Mouse (Mus musculus) ES-Bruce4 (cell line): Measurements from ENCODE around the gene Eif1ax. TPM values are rescaled to one million over a fixed set of nuclear protein-coding genes. Genes with fewer than 3 reads are reported as not detected.

Experiments
- H3K27ac ChIP-seq: 2 replicates; pipeline ENCODE4 v1.5.1; 2012; ENCODE audit warnings: low read length, inconsistent platforms; ENCODE audit not compliant: insufficient read depth
- H3K27me3 ChIP-seq: 2 replicates; pipeline ENCODE4 v1.6.1; 2012; ENCODE audit warnings: mild to moderate bottlenecking, low read length, inconsistent platforms; ENCODE audit not compliant: control insufficient read depth, poor library complexity, insufficient read depth, severe bottlenecking
- H3K36me3 ChIP-seq: 2 replicates; pipeline ENCODE4 v1.6.1; 2012; ENCODE audit warnings: inconsistent platforms, mild to moderate bottlenecking, low read length, moderate library complexity; ENCODE audit not compliant: control insufficient read depth, poor library complexity, insufficient read depth, severe bottlenecking
- H3K4me1 ChIP-seq: one replicate; pipeline ENCODE4 v1.8.1; 2011; ENCODE audit warnings: low read length; ENCODE audit not compliant: control insufficient read depth, insufficient read depth
- H3K4me3 ChIP-seq: 2 replicates; pipeline ENCODE4 v1.5.1; 2011; ENCODE audit warnings: low read depth, mild to moderate bottlenecking, low read length
- H3K9ac ChIP-seq: 2 replicates; pipeline ENCODE4 v1.6.1; 2012; ENCODE audit warnings: low read depth, mild to moderate bottlenecking, inconsistent platforms; ENCODE audit not compliant: poor library complexity, severe bottlenecking
- H3K9me3 ChIP-seq: replicated peaks from 2 replicates; pipeline ENCODE4 v1.6.1; 2012; ENCODE audit warnings: mild to moderate bottlenecking, low read length, inconsistent platforms; ENCODE audit not compliant: control insufficient read depth, poor library complexity, insufficient read depth, severe bottlenecking
- CTCF ChIP-seq: IDR thresholded peaks from one replicate; pipeline ENCODE4 v1.8.1; 2011; ENCODE audit warnings: low read depth, low read length
- EP300 ChIP-seq: IDR thresholded peaks from 2 replicates; pipeline ENCODE4 v1.6.1; 2011; ENCODE audit warnings: low read depth, low read length; ENCODE audit not compliant: insufficient read depth
- POLR2A ChIP-seq: IDR thresholded peaks from one replicate; pipeline ENCODE4 v1.8.1; 2011; ENCODE audit warnings: low read length; ENCODE audit not compliant: insufficient read depth
- polyA plus RNA-seq: library from polyadenylated mRNA; stranded (reverse); fragments of >200 nt; gene quantifications from 2 replicates; pipeline ENCODE4 v1.2.4, GENCODE M21; 2011; ENCODE audit warnings: low read depth; ENCODE audit not compliant: missing spikeins, insufficient read depth, insufficient read length

Eif1ax gene
- polyA plus RNA-seq, result 83.9 and 92.6 TPM in 2 replicates

DNA sequence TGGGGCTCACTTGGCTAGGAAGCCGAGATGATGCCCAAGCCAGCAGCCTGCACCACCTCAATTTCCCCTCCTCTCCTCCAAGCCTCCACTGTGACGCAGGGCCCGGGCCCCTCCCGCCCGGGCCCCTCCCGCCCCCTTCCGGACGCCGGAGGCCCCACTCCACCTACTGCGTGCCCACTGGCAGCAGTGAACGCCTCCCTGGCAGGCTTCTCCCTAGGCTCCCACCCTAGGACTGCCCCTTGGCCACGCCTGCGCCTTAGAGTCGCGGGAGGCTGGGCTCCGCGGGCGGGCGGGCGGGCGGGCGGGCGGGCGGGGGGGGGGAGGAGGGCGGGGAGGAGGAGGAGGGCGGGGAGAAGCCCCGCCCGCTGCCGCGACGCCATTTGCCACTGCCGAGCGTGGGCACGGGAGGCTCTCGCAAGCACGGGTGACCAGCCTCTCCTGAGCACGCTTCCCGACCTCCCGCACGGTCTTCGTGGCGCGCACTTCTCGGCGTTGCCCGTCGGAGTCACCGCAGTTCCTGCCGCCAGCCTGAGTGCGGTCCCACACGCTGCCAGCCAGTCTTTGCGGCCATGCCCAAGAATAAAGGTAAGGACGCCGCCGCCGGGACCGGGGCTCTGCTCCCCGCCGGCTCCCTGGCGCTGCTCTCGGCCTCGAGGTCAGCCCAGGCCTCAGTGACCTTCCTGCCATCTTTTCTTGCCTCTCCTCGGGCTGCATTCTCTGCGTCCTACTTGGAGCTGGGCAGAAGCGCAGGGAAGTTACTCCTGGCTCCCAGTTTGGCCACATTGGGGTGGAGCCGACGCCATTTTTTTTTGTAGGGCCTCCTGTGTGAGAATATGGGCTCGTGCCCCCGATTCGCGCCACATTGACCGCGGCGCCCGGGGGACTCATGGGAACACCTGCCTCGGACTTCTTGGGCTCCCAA, at the start of gene Eif1ax:
Eif1ax (plus strand) TSS at position 348 of the 922 bp plus-strand sequence.
- Histone ChIP-seq H3K36me3 (peaks cover 8% of the 10 kb centered on the region), H3K4me3 (peak within 1 kb of the TSS; percentile 81)
- TF ChIP-seq EP300 (no peak), CTCF (no peak), POLR2A (no peak)

DNA sequence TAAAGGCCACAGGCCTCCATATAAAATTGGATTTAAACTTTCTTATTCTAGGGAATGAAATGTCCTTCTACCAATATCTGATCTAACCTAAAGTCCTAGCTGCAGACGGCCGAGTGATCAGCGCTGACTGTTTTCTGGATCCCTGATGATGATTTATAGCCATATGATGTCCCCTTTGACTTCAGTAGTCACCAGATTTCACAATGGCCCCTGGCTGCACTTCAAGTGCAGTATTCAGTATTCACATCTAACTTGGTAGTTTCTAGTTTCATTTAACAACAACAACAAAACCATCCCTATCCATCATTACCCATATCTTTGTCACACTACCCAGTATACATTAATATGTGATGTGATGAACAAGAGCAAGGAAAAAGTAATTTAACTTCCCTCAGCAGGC, 7.5 kb upstream of the Eif1ax start:
- Histone ChIP-seq H3K4me3 (no peak overlapping the region), H3K36me3 (no peaks in the 10 kb centered on the region), H3K9me3 (no peaks in the 10 kb centered on the region), H3K27me3 (no peaks in the 10 kb centered on the region), H3K27ac (no peak overlapping the region), H3K4me1 (no peaks in the 10 kb centered on the region), H3K9ac (no peak overlapping the region)
- TF ChIP-seq EP300 (no peak), POLR2A (no peak)

More for the DNA sequence above, at the start of gene Eif1ax:
- Histone ChIP-seq H3K27me3 (no peaks in the 10 kb centered on the region), H3K9ac (peak within 1 kb of the TSS; percentile 59), H3K27ac (peak within 1 kb of the TSS; percentile 0; the same call in 1 of the 2 replicates), H3K4me1 (no peaks in the 10 kb centered on the region), H3K9me3 (no peaks in the 10 kb centered on the region)

DNA sequence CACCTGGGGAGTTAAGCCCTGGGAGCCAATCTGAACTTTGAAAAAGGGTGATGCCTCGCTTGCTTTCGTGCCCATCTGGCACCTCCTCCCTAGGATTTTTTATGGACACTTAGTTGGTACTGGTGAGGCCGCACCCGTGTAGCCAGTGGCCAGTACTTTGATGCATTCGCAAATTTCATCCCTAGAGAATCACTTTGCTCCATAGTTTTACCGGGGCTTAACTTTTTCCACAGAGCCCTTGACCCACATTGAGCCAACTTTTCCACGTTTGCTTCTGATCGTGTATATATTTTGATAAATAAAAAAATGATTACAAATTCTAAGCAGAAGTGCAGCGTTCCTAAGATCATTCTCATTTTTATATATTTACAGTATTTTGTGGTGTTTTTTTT, 771 bp downstream of the Eif1ax start:
- Histone ChIP-seq H3K4me1 (no peaks in the 10 kb centered on the region), H3K4me3 (peak overlapping the region; percentile 81), H3K9me3 (no peaks in the 10 kb centered on the region), H3K9ac (peak overlapping the region; percentile 59), H3K36me3 (peaks cover 13% of the 10 kb centered on the region), H3K27ac (peak overlapping the region; percentile 0; the same call in 1 of the 2 replicates), H3K27me3 (no peaks in the 10 kb centered on the region)
- no peak for TF ChIP-seq EP300
- no peak for TF ChIP-seq CTCF
- TF ChIP-seq POLR2A, result no peak

DNA sequence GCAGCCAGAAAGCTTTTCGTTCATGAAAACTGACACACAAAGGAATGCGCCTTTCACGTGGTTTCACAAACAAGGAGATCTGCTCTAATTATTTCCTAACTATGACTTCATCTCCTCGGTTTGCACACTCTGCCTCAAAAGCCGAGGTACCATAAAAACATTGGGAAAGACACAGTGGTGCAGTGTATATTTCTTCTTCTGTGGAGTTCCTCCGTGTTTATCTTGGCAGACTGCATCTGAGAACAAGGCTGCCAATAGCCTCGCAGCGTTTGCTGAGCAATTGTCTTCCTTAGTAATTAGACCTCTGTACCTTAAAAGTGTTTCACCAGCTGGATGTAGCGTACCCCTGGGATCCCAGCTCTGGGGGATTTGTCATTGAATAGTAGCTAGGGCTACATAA, 15.1 kb downstream of the Eif1ax start:
- H3K27ac ChIP-seq, result no peak overlapping the region
- H3K27me3 ChIP-seq, result no peaks in the 10 kb centered on the region
- H3K36me3 ChIP-seq, result peaks cover 14% of the 10 kb centered on the region
- H3K9me3 ChIP-seq, result no peaks in the 10 kb centered on the region
- no peak overlapping the region for H3K9ac ChIP-seq
- no peaks in the 10 kb centered on the region for H3K4me1 ChIP-seq
- TF ChIP-seq CTCF (no peak), POLR2A (no peak), EP300 (no peak)
- H3K4me3 ChIP-seq, result no peak overlapping the region

DNA sequence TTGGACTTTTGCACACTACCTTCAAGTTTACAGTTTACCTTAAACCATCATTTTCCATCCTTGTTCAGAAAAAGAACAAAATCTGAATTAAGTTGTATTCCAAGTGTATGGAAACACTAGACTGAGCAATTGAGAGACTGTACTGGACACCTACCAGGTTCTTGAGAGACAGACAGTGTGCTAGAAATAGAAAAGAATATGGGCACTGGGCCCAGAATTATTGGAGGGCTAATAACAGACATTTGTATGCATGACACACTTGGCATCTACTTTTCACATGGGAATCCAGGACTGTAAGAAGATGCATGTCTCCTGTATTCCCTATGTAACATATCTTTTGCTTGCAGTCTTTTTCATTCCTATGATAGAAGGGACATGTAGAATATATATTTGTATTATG, 17.0 kb downstream of the Eif1ax start:
- Histone ChIP-seq H3K9ac (no peak overlapping the region), H3K27me3 (no peaks in the 10 kb centered on the region), H3K36me3 (peaks cover 14% of the 10 kb centered on the region), H3K27ac (no peak overlapping the region), H3K4me1 (no peaks in the 10 kb centered on the region), H3K9me3 (no peaks in the 10 kb centered on the region), H3K4me3 (no peak overlapping the region)
- no peak for TF ChIP-seq POLR2A

DNA sequence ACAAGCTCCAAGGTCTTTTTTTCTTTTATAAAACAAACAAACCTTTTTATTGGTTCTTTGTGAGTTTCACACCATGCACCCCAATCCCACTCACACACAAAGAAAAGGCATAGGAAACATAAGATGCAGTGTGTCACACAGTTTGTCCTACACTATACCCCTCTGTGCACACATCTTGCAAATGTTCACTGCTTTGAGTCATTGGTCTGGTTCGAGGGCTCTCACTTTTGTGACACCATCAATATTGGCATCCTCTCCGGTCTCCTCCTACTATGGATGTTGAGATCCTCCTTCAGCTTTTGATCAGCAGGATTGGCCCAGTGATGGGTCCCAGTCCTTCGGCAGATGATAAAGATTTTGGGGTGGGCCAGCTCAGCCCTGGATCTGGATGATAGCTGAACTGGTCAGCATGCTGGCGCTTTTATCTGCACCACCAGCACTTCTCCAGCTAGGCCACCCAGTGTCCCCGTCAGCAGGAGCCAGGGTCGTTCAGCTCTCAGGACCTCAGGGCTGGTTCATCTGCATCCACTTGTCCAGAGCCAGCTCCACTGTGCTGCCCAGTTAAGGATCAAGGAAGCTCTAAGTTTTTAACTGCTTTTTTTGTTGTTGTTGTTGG, 18.5 kb downstream of the Eif1ax start:
- TF ChIP-seq EP300 (no peak), POLR2A (no peak), CTCF (no peak)
- Histone ChIP-seq H3K36me3 (peaks cover 3% of the 10 kb centered on the region), H3K27me3 (no peaks in the 10 kb centered on the region), H3K4me3 (no peak overlapping the region), H3K4me1 (no peaks in the 10 kb centered on the region), H3K9me3 (no peaks in the 10 kb centered on the region), H3K27ac (no peak overlapping the region), H3K9ac (no peak overlapping the region)
